Mouse (Mus musculus) liver, embryonic 14.5 days (tissue): ENCODE measurements at regions not wholly inside any gene's neighbourhood (a gene's known extent, or its start where the extent isn't known, plus 50 kb on each side); places are given as distances from the start of the nearest gene placed in this dataset.

Experiments
- CTCF ChIP-seq: IDR thresholded peaks from 2 replicates; pipeline ENCODE4 v1.5.1; 2016; ENCODE audit warnings: antibody characterized with exemption, low read depth, control low read depth
- EP300 ChIP-seq: IDR thresholded peaks from 2 replicates; pipeline ENCODE4 v1.6.1; 2016; ENCODE audit warnings: antibody characterized with exemption, low read depth

DNA sequence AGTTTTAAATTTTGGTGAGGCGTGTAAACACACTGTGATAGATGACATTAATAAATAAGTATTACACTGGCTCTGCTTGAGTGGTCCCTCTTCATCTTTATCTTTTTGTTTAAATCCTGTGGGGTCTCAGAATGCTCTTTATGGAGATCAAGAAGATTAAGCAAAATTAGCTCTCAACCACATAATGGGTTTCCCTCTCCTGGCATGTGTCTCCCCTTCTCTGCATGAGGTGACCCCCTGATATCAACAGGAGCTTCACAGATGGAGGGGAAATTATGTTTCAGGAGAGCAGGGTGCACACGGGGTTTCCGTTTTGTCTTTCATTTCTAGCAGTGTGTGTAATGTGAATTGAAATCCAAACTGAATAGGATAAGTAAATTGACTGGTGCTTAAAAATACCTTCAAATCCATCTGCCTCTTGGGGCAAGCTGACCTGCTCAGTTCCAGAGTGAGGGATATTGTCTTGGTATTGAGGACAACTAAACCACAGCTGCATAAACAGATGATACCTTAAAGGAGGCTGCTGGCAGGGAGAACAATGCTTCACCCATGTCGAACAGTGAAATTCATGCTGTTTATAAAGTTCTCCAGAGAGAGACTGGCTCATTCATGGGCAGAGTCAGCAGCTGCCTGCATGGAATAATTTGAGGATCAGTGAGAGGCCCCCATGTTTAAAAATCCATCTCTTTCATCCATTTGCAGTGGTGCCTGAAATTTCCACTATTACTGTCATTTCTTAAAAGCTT is 518.3 kb upstream of the Nr2f1 start:
- TF ChIP-seq CTCF (no peak), EP300 (no peak)
